Mouse (Mus musculus) stomach, embryonic 16.5 days (tissue): Measurements from ENCODE around the gene Scn1a. TPM values are rescaled to one million over a fixed set of nuclear protein-coding genes. Genes with fewer than 3 reads are reported as not detected.

Experiments used
- ATAC-seq: fragments of 200-750 bp; cut with Nextera tagmentation; 2 replicates; pipeline ENCODE4 v1.8.0; 2017; ENCODE audit warnings: moderate number of reproducible peaks, moderate TSS enrichment; ENCODE audit not compliant: insufficient read depth, low FRiP score
- H3K27ac ChIP-seq: fragments of 300-500 bp; sonication (generic); 2 replicates; pipeline ENCODE4 v1.5.1; 2014; ENCODE audit warnings: low read length
- H3K27me3 ChIP-seq: fragments of 300-500 bp; sonication (generic); 2 replicates; pipeline ENCODE4 v1.6.1; 2014; ENCODE audit warnings: low read length, control low read depth, mixed read lengths; ENCODE audit not compliant: control insufficient read depth, insufficient read depth
- H3K36me3 ChIP-seq: fragments of 300-500 bp; sonication (generic); 2 replicates; pipeline ENCODE4 v1.6.1; 2014; ENCODE audit warnings: low read length; ENCODE audit not compliant: control insufficient read depth, insufficient read depth
- H3K4me1 ChIP-seq: fragments of 300-500 bp; sonication (generic); 2 replicates; pipeline ENCODE4 v1.6.1; 2014; ENCODE audit warnings: low read length, control low read depth, mixed read lengths; ENCODE audit not compliant: control insufficient read depth, insufficient read depth
- H3K4me2 ChIP-seq: fragments of 300-500 bp; sonication (generic); 2 replicates; pipeline ENCODE4 v1.6.1; 2014; ENCODE audit warnings: low read depth, low read length, mixed read lengths
- H3K4me3 ChIP-seq: fragments of 300-500 bp; sonication (generic); replicated peaks from 2 replicates; pipeline ENCODE4 v1.5.1; 2014; ENCODE audit warnings: mild to moderate bottlenecking, low read length
- H3K9ac ChIP-seq: fragments of 300-500 bp; sonication (generic); 2 replicates; pipeline ENCODE4 v1.6.1; 2014; ENCODE audit warnings: low read length
- H3K9me3 ChIP-seq: fragments of 300-500 bp; sonication (generic); replicated peaks from 2 replicates; pipeline ENCODE4 v1.6.1; 2016; ENCODE audit warnings: low read length, control low read depth; ENCODE audit not compliant: control insufficient read depth
- WGBS: fragments of 180-500 bp; shearing (Covaris S2); extraction: QIAGEN DNeasy Blood & Tissue Kit; methylation state at CpG from one replicate; pipeline ENCODE4 v1.1.7; 2014; 5-methylcytosine and 5-hydroxymethylcytosine counted together
- polyA plus RNA-seq: library from polyadenylated mRNA; unstranded; fragments of >200 nt; fragmentation: Nextera tagmentation; extraction: Ambion mirVana; gene quantifications from 2 replicates; pipeline ENCODE4 v1.2.1, GENCODE M21; 2015

Scn1a gene
- 0.18 and 0.30 TPM in 2 replicates for polyA plus RNA-seq

DNA sequence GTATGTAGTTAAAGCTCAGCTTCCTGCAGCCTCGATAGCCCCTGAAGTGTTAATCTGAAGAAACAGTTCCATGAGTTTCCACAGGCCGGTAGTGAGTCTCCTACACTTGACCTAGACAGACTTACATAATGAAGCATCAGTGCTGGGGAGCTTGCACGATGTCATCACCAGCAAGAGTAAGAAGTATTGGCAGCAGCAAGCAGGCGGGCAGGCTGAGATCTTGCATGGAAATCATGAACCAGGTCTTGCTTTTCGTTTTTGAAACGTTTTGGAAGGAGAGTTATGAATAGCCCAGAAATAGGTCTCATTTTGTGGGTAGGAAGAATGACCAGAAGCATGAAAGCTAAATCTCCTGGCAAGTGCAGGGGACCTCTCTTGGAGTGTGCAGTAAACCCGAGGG is at the start of gene Scn1a:
TSS of gene Scn1a (minus strand) at position 130 of the 400 bp plus-strand sequence.
- no peak for ATAC-seq
- Histone ChIP-seq H3K27ac (no peak within 1 kb of the TSS), H3K36me3 (no peaks in the 10 kb centered on the region), H3K9ac (no peak within 1 kb of the TSS), H3K4me1 (no peaks in the 10 kb centered on the region), H3K4me2 (peak within 1 kb of the TSS; percentile 46), H3K9me3 (no peaks in the 10 kb centered on the region), H3K27me3 (no peaks in the 10 kb centered on the region), H3K4me3 (peak within 1 kb of the TSS; percentile 18)
- 9% methylated on average over 7 of the region's 7 CpGs for WGBS

DNA sequence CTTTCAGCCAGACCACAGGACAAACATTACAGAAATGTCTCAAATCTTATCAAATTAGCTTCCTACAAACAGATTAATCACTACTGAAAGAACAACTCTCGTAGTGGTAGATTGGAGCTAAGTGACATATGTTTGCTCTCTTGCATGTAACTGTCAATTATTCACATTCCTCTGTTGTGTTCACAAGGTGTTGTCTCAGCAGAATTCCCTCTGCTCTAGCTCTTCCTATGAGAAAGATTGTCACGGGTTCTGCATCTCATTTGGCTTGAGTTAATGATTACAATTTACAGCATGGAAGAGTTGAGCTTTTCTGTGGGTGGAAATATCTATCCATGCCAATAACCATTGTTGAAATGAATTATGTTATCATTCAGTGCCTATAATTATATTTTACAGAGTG is 37.8 kb upstream of the Scn1a start:
- Histone ChIP-seq H3K36me3 (no peaks in the 10 kb centered on the region), H3K4me3 (no peak overlapping the region), H3K9me3 (no peaks in the 10 kb centered on the region), H3K27me3 (no peaks in the 10 kb centered on the region), H3K4me2 (no peak overlapping the region), H3K9ac (no peak overlapping the region), H3K4me1 (no peaks in the 10 kb centered on the region), H3K27ac (no peak overlapping the region)
- WGBS = 48% methylated on average over 2 of the region's 2 CpGs
- ATAC-seq = no peak

DNA sequence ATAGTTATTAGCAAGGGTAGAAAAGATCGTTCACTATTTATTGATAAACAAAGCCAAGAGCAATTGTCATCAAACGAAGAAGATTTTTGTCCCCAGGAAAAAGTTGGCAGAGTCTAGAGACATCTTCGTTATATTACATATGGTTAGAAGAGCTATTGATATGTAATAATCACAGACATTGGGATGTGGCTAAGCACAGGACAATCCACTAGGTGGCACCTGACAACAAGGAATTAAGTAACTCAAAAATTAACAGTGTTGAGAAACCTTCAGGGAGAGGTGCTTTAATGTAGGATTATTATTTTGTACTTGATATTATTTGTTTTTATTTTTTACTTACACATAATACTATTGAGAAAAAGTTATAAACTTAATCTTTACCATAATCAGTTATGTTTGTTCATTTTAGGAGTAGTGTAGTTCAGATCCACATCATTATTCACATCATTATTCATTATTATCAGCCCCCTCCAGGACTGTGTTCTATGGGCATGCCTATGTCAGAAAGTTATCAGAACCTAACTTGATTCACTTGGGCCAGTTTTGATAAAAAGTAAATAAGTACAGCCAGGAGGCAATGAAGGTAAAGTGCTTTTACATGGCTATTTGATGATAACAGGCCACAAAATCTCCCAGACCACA is 32.7 kb upstream of the Scn1a start:
- Histone ChIP-seq H3K27ac (no peak overlapping the region), H3K9me3 (no peaks in the 10 kb centered on the region), H3K4me3 (no peak overlapping the region), H3K27me3 (no peaks in the 10 kb centered on the region), H3K4me2 (no peak overlapping the region), H3K36me3 (no peaks in the 10 kb centered on the region), H3K9ac (no peak overlapping the region), H3K4me1 (no peaks in the 10 kb centered on the region)
- no peak for ATAC-seq
- 47% methylated on average over 3 of the region's 3 CpGs for WGBS

DNA sequence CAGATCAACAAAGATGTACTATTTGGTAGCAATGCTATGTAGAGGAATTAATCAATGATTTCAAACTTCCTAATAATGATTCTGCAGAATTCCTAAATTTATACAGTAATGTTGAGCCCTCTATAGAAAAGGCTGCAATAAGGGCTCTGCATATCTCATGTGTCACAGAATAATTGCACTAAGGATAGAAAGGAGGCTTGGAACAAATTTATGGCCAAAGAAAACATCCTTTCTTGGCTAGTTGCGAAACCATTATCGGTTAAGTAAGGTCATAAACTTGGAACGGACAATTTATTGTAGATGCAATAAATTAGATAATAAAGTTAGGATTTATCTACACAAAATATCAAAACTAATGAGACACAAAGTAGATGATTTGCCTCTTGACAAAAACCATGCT is 24.8 kb upstream of the Scn1a start:
- Histone ChIP-seq H3K27ac (no peak overlapping the region), H3K9me3 (no peaks in the 10 kb centered on the region), H3K4me2 (no peak overlapping the region), H3K4me3 (no peak overlapping the region), H3K4me1 (no peaks in the 10 kb centered on the region), H3K36me3 (no peaks in the 10 kb centered on the region), H3K9ac (no peak overlapping the region), H3K27me3 (no peaks in the 10 kb centered on the region)
- ATAC-seq = no peak
- 63% methylated on average over 3 of the region's 3 CpGs for WGBS

DNA sequence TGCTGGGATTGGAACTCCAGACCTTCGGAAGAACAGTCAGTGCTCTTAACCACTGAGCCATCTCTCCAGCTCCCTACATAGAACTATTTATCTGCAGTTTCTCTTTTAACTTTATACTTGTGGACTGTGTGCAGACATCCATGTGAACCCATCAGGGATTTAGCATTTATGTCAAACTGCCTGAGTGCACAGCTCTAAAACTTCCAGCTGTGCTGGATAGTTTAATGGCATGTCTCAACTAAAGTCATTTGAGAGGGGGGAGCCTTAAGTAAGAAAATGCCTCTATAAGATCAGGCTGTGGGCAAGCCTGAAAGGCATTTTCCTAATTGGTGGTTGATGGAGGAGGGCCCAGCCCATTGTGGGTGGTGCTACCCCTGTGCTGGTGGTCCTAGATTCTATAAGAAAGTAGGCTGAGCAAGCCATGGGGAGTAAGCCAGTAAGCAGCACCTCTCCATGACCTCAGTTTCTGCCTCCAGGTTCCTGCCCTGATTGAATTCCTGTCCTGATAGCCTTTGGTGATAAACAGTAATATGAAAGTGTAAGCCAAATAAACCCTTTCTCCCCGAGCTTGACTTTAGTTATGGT is 24.3 kb upstream of the Scn1a start:
- H3K9ac ChIP-seq = no peak overlapping the region
- H3K27ac ChIP-seq = no peak overlapping the region
- no peaks in the 10 kb centered on the region for H3K36me3 ChIP-seq
- no peak overlapping the region for H3K4me3 ChIP-seq
- no peaks in the 10 kb centered on the region for H3K4me1 ChIP-seq
- H3K4me2 ChIP-seq = no peak overlapping the region
- 67% methylated on average over 2 of the region's 2 CpGs for WGBS
- no peak for ATAC-seq
- H3K9me3 ChIP-seq = no peaks in the 10 kb centered on the region
- no peaks in the 10 kb centered on the region for H3K27me3 ChIP-seq

DNA sequence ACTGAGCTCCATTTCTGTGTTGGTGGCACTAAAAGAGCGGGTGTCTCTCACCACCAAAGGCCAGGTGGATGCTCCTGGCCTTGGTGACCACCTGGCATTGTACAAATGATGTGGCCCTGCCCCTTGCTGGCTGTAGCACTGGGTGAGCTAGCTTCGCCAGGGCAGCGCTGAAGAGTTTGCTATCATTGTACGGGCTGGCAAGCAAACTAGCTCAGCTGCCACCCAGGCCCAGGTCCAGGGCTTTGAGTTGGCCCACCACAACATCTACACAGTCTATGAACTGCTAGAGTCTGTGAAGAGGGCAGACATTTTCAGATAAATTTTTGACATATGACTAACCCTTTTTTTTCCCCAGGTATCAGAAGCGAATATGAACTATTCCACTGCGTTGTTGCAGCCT is 23.3 kb upstream of the Scn1a start:
- no peak overlapping the region for H3K27ac ChIP-seq
- no peaks in the 10 kb centered on the region for H3K36me3 ChIP-seq
- H3K4me3 ChIP-seq = no peak overlapping the region
- no peak overlapping the region for H3K4me2 ChIP-seq
- no peaks in the 10 kb centered on the region for H3K9me3 ChIP-seq
- H3K4me1 ChIP-seq = no peaks in the 10 kb centered on the region
- no peaks in the 10 kb centered on the region for H3K27me3 ChIP-seq
- no peak for ATAC-seq
- H3K9ac ChIP-seq = no peak overlapping the region
- WGBS = 89% methylated on average over 6 of the region's 6 CpGs

DNA sequence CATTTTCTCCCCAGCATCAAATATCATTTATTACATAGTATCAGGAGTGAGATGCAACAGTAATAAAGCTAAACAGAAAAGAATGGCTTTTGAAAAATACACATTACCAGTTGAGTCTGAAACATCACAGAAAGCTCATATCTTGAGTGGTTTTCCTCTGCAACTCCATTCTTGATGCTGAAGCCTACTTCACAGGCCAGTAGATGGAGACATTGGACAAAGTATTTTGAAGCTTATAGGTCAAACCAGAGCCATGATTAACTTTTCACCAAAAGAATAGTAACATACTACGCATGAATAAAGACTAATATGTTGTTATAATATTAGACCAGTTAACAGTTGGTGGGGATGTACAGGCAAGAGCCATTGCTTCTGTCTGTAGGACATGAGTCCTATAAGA is 21.8 kb upstream of the Scn1a start:
- Histone ChIP-seq H3K4me1 (no peaks in the 10 kb centered on the region), H3K9me3 (no peaks in the 10 kb centered on the region), H3K4me3 (no peak overlapping the region), H3K27ac (no peak overlapping the region), H3K9ac (no peak overlapping the region), H3K27me3 (no peaks in the 10 kb centered on the region), H3K36me3 (no peaks in the 10 kb centered on the region), H3K4me2 (no peak overlapping the region)
- no peak for ATAC-seq
- WGBS = 75% methylated on average over 1 of the region's 1 CpGs

DNA sequence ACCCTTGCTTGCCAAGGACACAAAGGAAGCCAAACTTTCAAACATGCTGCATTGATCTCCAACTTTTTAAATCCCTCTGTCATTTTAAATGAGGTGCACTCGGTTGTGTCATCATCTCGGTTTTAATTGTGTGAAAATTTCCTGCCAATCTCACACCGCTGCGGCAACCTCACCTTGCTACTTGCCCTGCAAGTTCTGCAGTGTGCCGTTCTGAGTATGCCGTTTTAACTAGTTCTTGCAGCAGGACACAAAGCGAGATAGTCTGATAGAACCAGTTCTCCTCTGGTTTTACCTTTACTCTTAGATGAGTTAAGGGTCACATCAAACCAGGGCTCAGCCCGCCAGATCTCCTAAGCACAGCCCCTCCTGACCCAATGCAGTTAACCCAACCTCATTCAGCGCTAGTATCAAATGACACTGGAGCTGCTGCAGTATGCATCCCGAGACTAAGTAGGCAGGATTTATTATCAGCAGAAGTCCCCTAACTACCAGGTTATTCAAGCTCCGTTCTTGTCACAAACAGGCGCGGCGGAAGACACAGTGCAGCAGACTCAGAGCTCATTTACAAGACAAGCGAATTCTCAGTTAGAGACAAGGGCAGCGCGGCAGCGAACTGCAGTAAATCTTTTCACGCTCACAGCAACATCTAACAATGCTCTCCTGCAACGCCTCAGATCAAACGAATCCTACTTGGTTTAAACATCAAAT is 722 bp downstream of the Scn1a start:
- H3K4me1 ChIP-seq = no peaks in the 10 kb centered on the region
- 8% methylated on average over 21 of the region's 21 CpGs for whole genome bisulfite sequencing
- ATAC-seq = no peak
- H3K9ac ChIP-seq = no peak overlapping the region
- H3K27ac ChIP-seq = no peak overlapping the region
- H3K4me2 ChIP-seq = peak overlapping the region; percentile 46
- no peaks in the 10 kb centered on the region for H3K27me3 ChIP-seq
- H3K4me3 ChIP-seq = peak overlapping the region; percentile 18
- H3K9me3 ChIP-seq = no peaks in the 10 kb centered on the region
- no peaks in the 10 kb centered on the region for H3K36me3 ChIP-seq

DNA sequence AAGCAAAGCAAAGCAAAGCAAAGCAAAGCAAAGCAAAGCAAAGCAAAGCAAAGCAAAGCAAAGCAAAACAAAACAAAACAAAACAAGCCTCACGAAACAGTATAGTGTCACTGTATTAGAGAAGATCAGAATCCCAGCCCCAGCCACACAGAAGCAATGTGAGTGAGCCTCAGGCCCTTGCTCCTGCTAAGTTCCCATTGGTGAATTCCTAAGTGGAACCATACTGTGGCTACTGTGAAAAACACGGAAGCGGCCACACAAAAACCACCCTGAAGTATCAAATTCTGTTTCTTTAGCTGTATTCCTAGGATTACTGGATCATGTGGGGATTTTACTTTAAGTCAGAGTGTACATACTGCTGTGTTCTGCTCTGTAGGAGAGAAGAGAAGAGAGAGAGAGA is 4.4 kb downstream of the Scn1a start:
- H3K27me3 ChIP-seq = no peaks in the 10 kb centered on the region
- ATAC-seq = no peak
- no peak overlapping the region for H3K9ac ChIP-seq
- no peaks in the 10 kb centered on the region for H3K4me1 ChIP-seq
- H3K27ac ChIP-seq = no peak overlapping the region
- H3K4me3 ChIP-seq = no peak overlapping the region
- no peaks in the 10 kb centered on the region for H3K9me3 ChIP-seq
- H3K36me3 ChIP-seq = no peaks in the 10 kb centered on the region
- H3K4me2 ChIP-seq = no peak overlapping the region
- 70% methylated on average over 3 of the region's 3 CpGs for WGBS
